Mouse (Mus musculus) heart, embryonic 14.5 days (tissue): ENCODE measurements around the gene Ebf1. TPM values are rescaled to one million over a fixed set of nuclear protein-coding genes. Genes with fewer than 3 reads are reported as not detected.

Source experiments
- ATAC-seq: fragments of 200-750 bp; cut with Nextera tagmentation; 2 replicates; pipeline ENCODE4 v1.8.0; 2017; ENCODE audit warnings: low read depth, moderate TSS enrichment; ENCODE audit not compliant: insufficient number of reproducible peaks, insufficient read depth, low FRiP score
- H3K27ac ChIP-seq, 2 experiments: fragments of 200-500 bp in 1 of 2; fragments of 300-500 bp in 1 of 2; sonication (generic) in 1 of 2; replicated peaks in 1 of 2; 2 replicates each; pipeline ENCODE4 v1.5.1; 2012 to 2014; ENCODE audit warnings: low read depth in 2 of 2, low read length in 2 of 2, control low read depth in 1 of 2, mild to moderate bottlenecking in 1 of 2, mixed read lengths in 1 of 2; ENCODE audit not compliant: control insufficient read depth in 1 of 2, insufficient read depth in 1 of 2
- H3K27me3 ChIP-seq: fragments of 300-500 bp; sonication (generic); 2 replicates; pipeline ENCODE4 v1.6.1; 2014; ENCODE audit warnings: mild to moderate bottlenecking, low read length, control low read depth; ENCODE audit not compliant: control insufficient read depth, insufficient read depth
- H3K36me3 ChIP-seq: fragments of 300-500 bp; sonication (generic); 2 replicates; pipeline ENCODE4 v1.6.1; 2014; ENCODE audit warnings: mild to moderate bottlenecking, control low read depth, low read length, mixed read lengths; ENCODE audit not compliant: control insufficient read depth, insufficient read depth
- H3K4me1 ChIP-seq, 2 experiments: fragments of 200-500 bp in 1 of 2; fragments of 300-500 bp in 1 of 2; sonication (generic) in 1 of 2; 2 replicates each; pipeline ENCODE4 v1.6.1; 2012 to 2014; ENCODE audit warnings: low read length in 2 of 2, control low read depth in 1 of 2, mixed read lengths in 1 of 2; ENCODE audit not compliant: control insufficient read depth in 2 of 2, insufficient read depth in 2 of 2
- H3K4me2 ChIP-seq: fragments of 300-500 bp; sonication (generic); 2 replicates; pipeline ENCODE4 v1.6.1; 2014; ENCODE audit warnings: mild to moderate bottlenecking, low read length
- H3K4me3 ChIP-seq, 2 experiments: fragments of 200-500 bp in 1 of 2; fragments of 300-500 bp in 1 of 2; sonication (generic) in 1 of 2; 2 replicates each; pipeline ENCODE4 v1.5.1; 2012 to 2014; ENCODE audit warnings: low read length in 2 of 2, mild to moderate bottlenecking in 2 of 2, control low read depth in 1 of 2, low read depth in 1 of 2, moderate library complexity in 1 of 2; ENCODE audit not compliant: control insufficient read depth in 1 of 2, insufficient read depth in 1 of 2
- H3K9ac ChIP-seq: fragments of 300-500 bp; sonication (generic); 2 replicates; pipeline ENCODE4 v1.6.1; 2014; ENCODE audit warnings: mild to moderate bottlenecking, low read length
- H3K9me3 ChIP-seq: fragments of 300-500 bp; sonication (generic); 2 replicates; pipeline ENCODE4 v1.6.1; 2016; ENCODE audit warnings: low read length, control low read depth; ENCODE audit not compliant: control insufficient read depth
- WGBS: fragments of 180-500 bp; shearing (Covaris S2); extraction: QIAGEN DNeasy Blood & Tissue Kit; methylation state at CpG from one replicate; pipeline ENCODE4 v1.1.7; 2014; 5-methylcytosine and 5-hydroxymethylcytosine counted together
- polyA plus RNA-seq: library from polyadenylated mRNA; unstranded; fragments of >200 nt; fragmentation: Nextera tagmentation; extraction: Ambion mirVana; gene quantifications from 2 replicates; pipeline ENCODE4 v1.2.1, GENCODE M21; 2014

The Ebf1 gene
- polyA plus RNA-seq, 1 experiment from 2014 or later = 17.0 TPM

- no peak overlapping the region for H3K4me2 ChIP-seq
- no peak overlapping the region for H3K4me3 ChIP-seq
- H3K9me3 ChIP-seq = no peaks in the 10 kb centered on the region
- peaks cover 0 to 8% of the 10 kb centered on the region in 2 experiments; a peak in 2 of 4 replicates for H3K4me1 ChIP-seq
- H3K36me3 ChIP-seq = no peaks in the 10 kb centered on the region
- H3K27me3 ChIP-seq = no peaks in the 10 kb centered on the region
- ATAC-seq = no peak
- no peak overlapping the region for H3K27ac ChIP-seq
- H3K9ac ChIP-seq = no peak overlapping the region
- WGBS = 86% methylated on average over 4 of the region's 4 CpGs
Measured at GRCm38 (mm10) chr11:44721976-44722375, 104.9 kb downstream of the Ebf1 start.

GRCm38 (mm10) chr11:44723950-44724502 lies 106.9 kb downstream of the Ebf1 start:
- Histone ChIP-seq H3K9ac (no peak overlapping the region), H3K36me3 (no peaks in the 10 kb centered on the region), H3K27me3 (no peaks in the 10 kb centered on the region), H3K9me3 (no peaks in the 10 kb centered on the region), H3K4me2 (no peak overlapping the region), H3K27ac (no peak overlapping the region), H3K4me3 (no peak overlapping the region), H3K4me1 (no peaks in the 10 kb centered on the region)
- ATAC-seq = no peak
- 74% methylated on average over 6 of the region's 6 CpGs for WGBS

DNA sequence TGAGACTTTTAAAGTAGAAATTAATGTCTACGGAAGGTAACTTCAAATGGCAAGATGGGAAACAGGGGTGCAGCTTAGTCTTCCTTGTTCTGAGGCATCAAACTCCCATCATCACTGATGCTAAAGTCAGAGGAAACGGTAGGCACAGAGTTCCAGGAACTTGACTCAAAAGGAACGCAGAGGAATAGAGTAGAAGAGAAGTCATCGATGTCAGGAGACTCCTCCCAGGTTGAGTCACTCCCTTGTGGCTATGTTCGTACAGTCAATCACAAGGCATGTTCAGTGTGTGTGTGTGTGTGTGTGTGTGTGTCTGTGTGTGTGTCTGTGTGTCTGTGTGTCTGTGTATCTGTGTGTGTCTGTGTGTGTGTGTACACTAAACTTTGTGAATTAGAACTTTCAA lies 108.6 kb downstream of the Ebf1 start:
- no peaks in the 10 kb centered on the region for H3K9me3 ChIP-seq
- no peak overlapping the region for H3K27ac ChIP-seq
- H3K4me2 ChIP-seq = no peak overlapping the region
- peaks cover 0 to 2% of the 10 kb centered on the region in 2 experiments; a peak in 2 of 4 replicates for H3K4me1 ChIP-seq
- no peaks in the 10 kb centered on the region for H3K36me3 ChIP-seq
- no peaks in the 10 kb centered on the region for H3K27me3 ChIP-seq
- H3K4me3 ChIP-seq = no peak overlapping the region
- 78% methylated on average over 5 of the region's 5 CpGs for whole genome bisulfite sequencing
- H3K9ac ChIP-seq = no peak overlapping the region
- no peak for ATAC-seq

GRCm38 (mm10) chr11:44727376-44727775 lies 110.3 kb downstream of the Ebf1 start:
- Histone ChIP-seq H3K4me1 (peaks cover 2 to 9% of the 10 kb centered on the region in 2 experiments), H3K4me2 (no peak overlapping the region), H3K27ac (no peak overlapping the region), H3K27me3 (no peaks in the 10 kb centered on the region), H3K36me3 (no peaks in the 10 kb centered on the region), H3K9me3 (no peaks in the 10 kb centered on the region), H3K4me3 (no peak overlapping the region), H3K9ac (no peak overlapping the region)
- ATAC-seq = no peak
- WGBS = 76% methylated on average over 3 of the region's 3 CpGs

DNA sequence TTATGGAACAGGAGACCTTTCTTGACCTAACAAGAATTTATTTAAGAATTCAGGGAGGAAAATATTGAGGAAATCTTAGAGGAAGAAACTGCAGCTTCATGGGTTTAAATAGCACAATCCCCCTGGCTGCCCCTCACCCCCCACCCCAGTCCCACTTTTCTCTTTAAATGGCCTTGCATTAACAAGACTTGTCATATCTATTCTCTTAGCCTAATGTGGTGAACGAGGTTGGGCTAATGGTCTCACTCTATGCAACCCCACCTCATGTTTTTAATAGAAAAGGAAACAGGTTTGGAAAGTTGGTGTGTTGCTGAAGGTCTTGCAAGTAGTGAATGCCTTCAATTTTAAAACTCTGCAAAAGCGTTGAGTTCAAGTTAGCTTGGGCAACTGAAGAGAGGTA lies 110.7 kb downstream of the Ebf1 start:
- Histone ChIP-seq H3K9ac (no peak overlapping the region), H3K27ac (no peak overlapping the region), H3K4me1 (peaks cover 2 to 9% of the 10 kb centered on the region in 2 experiments), H3K4me3 (no peak overlapping the region), H3K4me2 (no peak overlapping the region), H3K36me3 (no peaks in the 10 kb centered on the region), H3K9me3 (no peaks in the 10 kb centered on the region), H3K27me3 (no peaks in the 10 kb centered on the region)
- no peak for ATAC-seq
- 80% methylated on average over 2 of the region's 2 CpGs for WGBS

GRCm38 (mm10) chr11:44728271-44728670 lies 111.2 kb downstream of the Ebf1 start:
- no peak overlapping the region for H3K4me3 ChIP-seq
- peaks cover 2 to 9% of the 10 kb centered on the region in 2 experiments for H3K4me1 ChIP-seq
- H3K36me3 ChIP-seq = no peaks in the 10 kb centered on the region
- no peak overlapping the region for H3K27ac ChIP-seq
- H3K9ac ChIP-seq = no peak overlapping the region
- no peak overlapping the region for H3K4me2 ChIP-seq
- WGBS = 82% methylated on average over 2 of the region's 2 CpGs
- ATAC-seq = no peak
- H3K9me3 ChIP-seq = no peaks in the 10 kb centered on the region
- H3K27me3 ChIP-seq = no peaks in the 10 kb centered on the region

GRCm38 (mm10) chr11:44729931-44730330 lies 112.8 kb downstream of the Ebf1 start:
- H3K9ac ChIP-seq = no peak overlapping the region
- H3K9me3 ChIP-seq = no peaks in the 10 kb centered on the region
- H3K4me1 ChIP-seq = peaks cover 2 to 9% of the 10 kb centered on the region in 2 experiments
- no peaks in the 10 kb centered on the region for H3K36me3 ChIP-seq
- no peaks in the 10 kb centered on the region for H3K27me3 ChIP-seq
- no peak for ATAC-seq
- no peak overlapping the region for H3K4me2 ChIP-seq
- H3K27ac ChIP-seq = no peak overlapping the region
- WGBS = 52% methylated on average over 4 of the region's 4 CpGs
- H3K4me3 ChIP-seq = no peak overlapping the region

DNA sequence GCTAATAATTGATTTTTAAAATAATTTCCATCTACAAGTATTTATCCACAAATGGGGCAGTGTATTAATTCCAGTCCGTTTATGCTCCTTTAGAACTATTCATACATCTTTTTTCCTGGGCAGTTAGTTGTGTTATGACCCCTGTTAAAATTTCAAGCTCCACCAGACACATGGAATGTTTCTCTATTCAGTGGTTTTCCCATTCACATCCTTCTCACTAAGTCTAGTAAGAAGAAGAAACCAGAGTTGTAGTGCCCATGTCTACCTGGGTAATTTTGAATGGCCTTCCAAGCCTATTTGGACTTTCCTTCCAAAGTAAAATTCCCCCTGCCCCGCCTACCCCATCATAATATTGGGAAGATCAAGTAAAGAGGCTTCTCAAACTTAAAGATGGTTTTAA lies 114.6 kb downstream of the Ebf1 start:
- no peak overlapping the region for H3K4me2 ChIP-seq
- no peak for ATAC-seq
- no peak overlapping the region for H3K4me3 ChIP-seq
- H3K9me3 ChIP-seq = no peaks in the 10 kb centered on the region
- no peak overlapping the region for H3K27ac ChIP-seq
- H3K27me3 ChIP-seq = no peaks in the 10 kb centered on the region
- WGBS = 85% methylated on average over 2 of the region's 2 CpGs
- H3K36me3 ChIP-seq = no peaks in the 10 kb centered on the region
- no peak overlapping the region for H3K9ac ChIP-seq
- peaks cover 2 to 9% of the 10 kb centered on the region in 2 experiments for H3K4me1 ChIP-seq
